Mouse (Mus musculus): ENCODE data around the gene Ak3. TPM values are rescaled to one million over a fixed set of nuclear protein-coding genes. Genes with fewer than 3 reads are reported as not detected.

The Ak3 gene
- polyA plus RNA-seq, 1 experiment from 2014 or later: 69.8 TPM

DNA sequence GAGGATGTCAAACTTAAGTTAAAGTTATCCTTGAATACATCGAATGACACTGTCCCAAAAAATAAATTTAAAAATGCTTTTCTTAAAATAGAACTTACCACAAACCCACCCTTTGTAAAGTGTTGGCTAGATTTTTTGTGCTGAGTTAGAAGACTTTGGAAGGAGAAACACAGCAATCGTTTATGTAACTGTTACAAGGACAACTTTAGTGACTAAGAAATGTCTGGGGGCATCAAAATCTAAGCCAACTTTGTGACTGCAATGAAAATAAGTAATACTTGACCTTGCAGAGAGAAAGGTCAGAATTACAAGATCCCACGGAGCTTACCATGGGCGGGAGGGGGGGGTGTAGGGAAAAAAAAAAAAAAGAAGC, 814 bp downstream of the Ak3 start:
- ATAC-seq (ENCODE audit: low FRiP score) (no peak), DNase-seq (ENCODE audit: low spot score) (no peak)
- Histone ChIP-seq H3K4me2 (replicated peaks) (peak overlapping the region; percentile 72), H3K4me3 (replicated peaks; ENCODE audit: low read length) (peak overlapping the region; percentile 76), H3K9ac (peak overlapping the region; percentile 90), H3K27me3 (ENCODE audit: control insufficient read depth, insufficient read depth, low read length) (no peaks in the 10 kb centered on the region), H3K36me3 (replicated peaks; ENCODE audit: control insufficient read depth, insufficient read depth) (no peaks in the 10 kb centered on the region), H3K9me3 (ENCODE audit: control insufficient read depth, low read length) (no peaks in the 10 kb centered on the region), H3K4me1 (replicated peaks; ENCODE audit: control insufficient read depth, insufficient read depth, low read length) (peaks cover 16% of the 10 kb centered on the region), H3K27ac (no peak overlapping the region)
- 33% methylated on average over 4 of the region's 4 CpGs for WGBS

DNA sequence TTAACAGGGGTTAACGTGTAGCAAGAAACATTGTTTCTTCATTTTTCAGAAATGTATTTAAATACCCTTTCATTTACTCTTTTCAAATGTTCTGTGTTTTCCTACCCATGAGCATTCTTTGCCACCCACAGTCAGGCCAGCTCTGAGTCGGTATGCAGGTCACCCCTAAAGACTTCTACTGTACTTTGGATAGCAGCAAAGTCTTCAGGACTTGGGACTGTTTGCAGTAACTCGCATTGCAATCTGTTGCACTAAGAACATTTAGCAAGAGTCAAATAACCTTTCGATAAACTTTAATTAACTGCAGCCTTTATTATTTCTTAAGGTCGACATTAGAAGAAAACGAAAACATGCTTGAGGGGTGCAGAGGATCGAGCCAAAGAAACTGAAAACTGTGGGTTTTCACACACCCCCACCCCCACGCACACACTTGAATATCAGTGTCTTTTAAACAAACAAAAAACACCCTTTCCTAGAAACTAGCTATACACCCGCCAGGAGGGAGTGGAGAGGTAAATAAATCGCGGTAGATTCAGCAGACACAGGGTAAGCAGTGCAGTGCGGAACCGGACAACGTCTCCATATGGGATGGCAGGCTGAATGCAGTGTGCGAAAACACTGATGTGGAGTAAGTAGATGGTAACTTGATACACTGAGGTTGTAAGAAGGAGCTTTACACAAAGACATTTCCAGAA, 1.7 kb downstream of the Ak3 start:
- peak overlapping the region; percentile 76; the same call in 1 of the 2 replicates for H3K4me3 ChIP-seq (replicated peaks; ENCODE audit: low read length)
- H3K9me3 ChIP-seq (ENCODE audit: control insufficient read depth, low read length): no peaks in the 10 kb centered on the region
- no peak for ATAC-seq (ENCODE audit: low FRiP score)
- H3K27ac ChIP-seq: no peak overlapping the region
- WGBS: 59% methylated on average over 15 of the region's 15 CpGs
- peak overlapping the region; percentile 72 for H3K4me2 ChIP-seq (replicated peaks)
- H3K9ac ChIP-seq: no peak overlapping the region
- H3K36me3 ChIP-seq (replicated peaks; ENCODE audit: control insufficient read depth, insufficient read depth): no peaks in the 10 kb centered on the region
- no peaks in the 10 kb centered on the region for H3K27me3 ChIP-seq (ENCODE audit: control insufficient read depth, insufficient read depth, low read length)
- no peak for DNase-seq (ENCODE audit: low spot score)
- peaks cover 16% of the 10 kb centered on the region for H3K4me1 ChIP-seq (replicated peaks; ENCODE audit: control insufficient read depth, insufficient read depth, low read length)

DNA sequence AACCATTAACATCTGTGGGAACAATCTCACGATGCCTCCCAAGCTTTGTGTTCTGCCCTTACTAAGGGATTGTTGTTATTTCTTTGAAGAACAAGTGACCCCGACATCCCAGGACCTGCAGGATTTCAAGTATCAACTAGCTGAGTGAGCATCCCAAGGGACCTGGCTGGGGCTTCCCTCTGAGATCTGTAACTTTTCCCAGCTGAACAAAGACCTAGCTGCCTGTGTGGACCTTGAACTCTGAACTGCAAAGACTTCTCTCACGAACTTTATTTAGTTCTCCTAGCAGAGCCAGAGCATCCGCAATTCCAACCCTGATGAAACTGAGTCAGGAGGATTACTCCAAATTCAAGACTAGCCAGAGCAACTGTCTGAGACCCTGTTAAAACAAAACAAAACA, 2.4 kb downstream of the Ak3 start:
- ATAC-seq (ENCODE audit: low FRiP score) (no peak), DNase-seq (ENCODE audit: low spot score) (no peak)
- 61% methylated on average over 4 of the region's 4 CpGs for WGBS
- Histone ChIP-seq H3K4me3 (replicated peaks; ENCODE audit: low read length) (no peak overlapping the region), H3K9me3 (ENCODE audit: control insufficient read depth, low read length) (no peaks in the 10 kb centered on the region), H3K27me3 (ENCODE audit: control insufficient read depth, insufficient read depth, low read length) (no peaks in the 10 kb centered on the region), H3K36me3 (replicated peaks; ENCODE audit: control insufficient read depth, insufficient read depth) (no peaks in the 10 kb centered on the region), H3K4me1 (replicated peaks; ENCODE audit: control insufficient read depth, insufficient read depth, low read length) (peaks cover 16% of the 10 kb centered on the region), H3K4me2 (replicated peaks) (no peak overlapping the region), H3K27ac (no peak overlapping the region), H3K9ac (no peak overlapping the region)

DNA sequence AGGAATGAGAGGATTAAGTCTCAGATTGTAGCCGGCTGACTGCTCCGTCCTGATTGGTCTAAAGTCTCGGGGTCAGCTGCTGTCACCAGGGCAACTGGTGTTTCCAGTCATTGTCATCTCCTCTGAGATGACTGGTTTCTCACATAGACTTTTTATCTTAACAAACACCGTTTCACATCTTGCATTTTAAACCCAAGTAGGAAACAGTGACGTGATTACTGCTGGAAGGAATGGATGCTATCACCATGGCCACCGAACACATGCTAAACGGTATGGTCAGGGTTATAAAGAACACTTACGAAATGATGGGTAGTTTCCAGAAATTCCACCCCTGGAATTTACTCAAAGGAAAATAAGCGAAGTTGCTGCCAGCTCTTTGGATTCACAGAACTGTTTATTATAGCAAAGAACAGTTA, 3.4 kb downstream of the Ak3 start:
- Histone ChIP-seq H3K9me3 (ENCODE audit: control insufficient read depth, low read length) (no peaks in the 10 kb centered on the region; the same call in 1 of the 2 replicates), H3K4me3 (replicated peaks; ENCODE audit: low read length) (no peak overlapping the region), H3K9ac (no peak overlapping the region), H3K36me3 (replicated peaks; ENCODE audit: control insufficient read depth, insufficient read depth) (no peaks in the 10 kb centered on the region), H3K4me2 (replicated peaks) (peak overlapping the region; percentile 12; the same call in 1 of the 2 replicates), H3K27me3 (ENCODE audit: control insufficient read depth, insufficient read depth, low read length) (no peaks in the 10 kb centered on the region), H3K27ac (no peak overlapping the region), H3K4me1 (replicated peaks; ENCODE audit: control insufficient read depth, insufficient read depth, low read length) (peaks cover 16% of the 10 kb centered on the region)
- WGBS: 24% methylated on average over 9 of the region's 9 CpGs
- DNase-seq (ENCODE audit: low spot score) (no peak), ATAC-seq (ENCODE audit: low FRiP score) (no peak)

DNA sequence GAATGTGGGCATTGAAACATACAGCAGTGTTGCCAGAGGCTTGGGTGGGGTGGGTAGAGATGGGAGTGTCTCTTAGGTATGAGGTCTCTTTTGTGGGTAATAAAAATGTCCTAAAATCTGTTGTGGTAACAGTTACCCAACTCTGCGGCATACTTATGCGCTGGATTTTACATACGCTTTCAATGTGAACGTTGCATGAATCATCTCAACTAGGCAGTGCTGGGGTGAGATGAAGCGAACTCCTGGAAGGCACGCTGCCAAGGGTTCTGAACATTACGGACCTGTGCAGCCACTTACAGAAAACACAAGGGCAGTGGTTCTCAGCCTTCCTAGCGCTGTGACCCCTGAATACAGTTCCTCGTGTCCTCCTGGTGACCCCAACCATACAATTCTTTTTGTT, 5.1 kb downstream of the Ak3 start:
- Histone ChIP-seq H3K27me3 (ENCODE audit: control insufficient read depth, insufficient read depth, low read length) (no peaks in the 10 kb centered on the region), H3K27ac (no peak overlapping the region), H3K4me3 (replicated peaks; ENCODE audit: low read length) (no peak overlapping the region), H3K36me3 (replicated peaks; ENCODE audit: control insufficient read depth, insufficient read depth) (no peaks in the 10 kb centered on the region), H3K9ac (no peak overlapping the region), H3K9me3 (ENCODE audit: control insufficient read depth, low read length) (no peaks in the 10 kb centered on the region; the same call in 1 of the 2 replicates), H3K4me1 (replicated peaks; ENCODE audit: control insufficient read depth, insufficient read depth, low read length) (peaks cover 16% of the 10 kb centered on the region), H3K4me2 (replicated peaks) (no peak overlapping the region)
- WGBS: 93% methylated on average over 9 of the region's 9 CpGs
- no peak for DNase-seq (ENCODE audit: low spot score)
- no peak for ATAC-seq (ENCODE audit: low FRiP score)

DNA sequence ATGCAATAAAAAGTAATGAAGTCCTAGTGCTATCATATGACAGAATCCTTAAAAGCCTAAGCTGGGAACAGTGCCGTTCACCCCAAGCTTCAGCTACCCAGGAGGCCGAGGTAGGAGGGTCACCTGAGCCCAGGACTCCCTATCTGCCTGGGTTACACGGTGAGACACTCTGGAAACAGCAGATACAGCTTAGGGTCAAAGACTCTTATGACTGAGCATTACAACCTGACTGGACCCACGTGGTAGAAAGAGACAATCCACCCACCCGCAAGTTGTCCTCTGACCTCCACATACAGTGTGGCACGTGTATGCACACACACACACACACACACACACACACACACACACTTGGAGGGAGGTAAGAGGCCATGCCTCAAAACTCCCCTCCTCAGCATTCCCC, 5.6 kb downstream of the Ak3 start:
- Histone ChIP-seq H3K4me3 (replicated peaks; ENCODE audit: low read length) (no peak overlapping the region), H3K4me2 (replicated peaks) (no peak overlapping the region), H3K9me3 (ENCODE audit: control insufficient read depth, low read length) (no peaks in the 10 kb centered on the region; the same call in 1 of the 2 replicates), H3K9ac (no peak overlapping the region), H3K27me3 (ENCODE audit: control insufficient read depth, insufficient read depth, low read length) (no peaks in the 10 kb centered on the region), H3K27ac (no peak overlapping the region), H3K36me3 (replicated peaks; ENCODE audit: control insufficient read depth, insufficient read depth) (no peaks in the 10 kb centered on the region; the same call in 1 of the 2 replicates), H3K4me1 (replicated peaks; ENCODE audit: control insufficient read depth, insufficient read depth, low read length) (peaks cover 14% of the 10 kb centered on the region)
- ATAC-seq (ENCODE audit: low FRiP score) (no peak), DNase-seq (ENCODE audit: low spot score) (no peak)
- 80% methylated on average over 6 of the region's 6 CpGs for WGBS

DNA sequence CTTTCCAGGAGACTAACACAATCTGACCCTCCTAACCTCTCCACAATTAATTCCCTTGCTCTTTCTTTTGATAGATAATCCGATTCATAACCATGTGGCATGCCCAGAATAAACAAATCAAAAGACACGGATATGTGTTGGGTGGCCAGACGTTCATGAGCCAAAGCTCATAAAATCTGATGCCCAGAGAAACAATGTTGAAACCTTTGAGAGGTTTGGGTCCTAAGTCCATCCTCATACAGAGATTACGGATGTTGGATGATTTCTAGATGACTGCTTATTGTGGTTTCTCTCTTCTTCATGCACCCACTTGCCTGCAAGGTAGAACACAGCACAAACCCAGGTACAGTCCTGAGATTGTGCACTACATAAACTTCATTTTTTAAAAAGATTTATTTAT, 7.6 kb downstream of the Ak3 start:
- ATAC-seq (ENCODE audit: low FRiP score): no peak
- no peaks in the 10 kb centered on the region for H3K27me3 ChIP-seq (ENCODE audit: control insufficient read depth, insufficient read depth, low read length)
- H3K9ac ChIP-seq: no peak overlapping the region
- H3K4me1 ChIP-seq (replicated peaks; ENCODE audit: control insufficient read depth, insufficient read depth, low read length): peaks cover 5% of the 10 kb centered on the region; the same call in 1 of the 2 replicates
- no peak overlapping the region for H3K4me2 ChIP-seq (replicated peaks)
- no peak for DNase-seq (ENCODE audit: low spot score)
- no peak overlapping the region for H3K4me3 ChIP-seq (replicated peaks; ENCODE audit: low read length)
- 94% methylated on average over 4 of the region's 4 CpGs for WGBS
- H3K9me3 ChIP-seq (ENCODE audit: control insufficient read depth, low read length): no peaks in the 10 kb centered on the region; the same call in 1 of the 2 replicates
- no peak overlapping the region for H3K27ac ChIP-seq
- peaks cover 9% of the 10 kb centered on the region for H3K36me3 ChIP-seq (replicated peaks; ENCODE audit: control insufficient read depth, insufficient read depth)

DNA sequence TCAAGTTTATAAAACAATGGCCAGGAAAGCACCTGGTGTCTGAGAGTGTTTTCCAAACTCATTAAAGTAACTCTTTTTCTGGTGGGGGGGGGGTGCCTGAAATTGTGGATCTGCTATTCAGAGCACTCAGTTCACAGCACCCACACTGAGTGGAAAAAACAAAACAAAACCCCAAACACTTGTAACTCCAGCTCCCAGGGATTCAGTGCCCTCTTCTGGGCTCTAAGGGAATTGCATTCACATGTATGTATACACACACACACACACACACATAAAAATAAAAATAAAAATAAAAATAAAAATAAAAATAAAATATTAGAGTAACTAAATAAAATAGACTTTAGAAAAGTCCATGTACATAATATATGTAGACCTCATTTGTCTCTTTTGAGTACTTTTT, 8.4 kb downstream of the Ak3 start:
- peaks cover 3% of the 10 kb centered on the region; the same call in 1 of the 2 replicates for H3K4me1 ChIP-seq (replicated peaks; ENCODE audit: control insufficient read depth, insufficient read depth, low read length)
- no peak for DNase-seq (ENCODE audit: low spot score)
- no peaks in the 10 kb centered on the region for H3K27me3 ChIP-seq (ENCODE audit: control insufficient read depth, insufficient read depth, low read length)
- no peak for ATAC-seq (ENCODE audit: low FRiP score)
- peaks cover 14% of the 10 kb centered on the region for H3K36me3 ChIP-seq (replicated peaks; ENCODE audit: control insufficient read depth, insufficient read depth)
- H3K4me3 ChIP-seq (replicated peaks; ENCODE audit: low read length): no peak overlapping the region
- H3K27ac ChIP-seq: no peak overlapping the region
- no peak overlapping the region for H3K9ac ChIP-seq
- H3K4me2 ChIP-seq (replicated peaks): no peak overlapping the region
- no peaks in the 10 kb centered on the region; the same call in 1 of the 2 replicates for H3K9me3 ChIP-seq (ENCODE audit: control insufficient read depth, low read length)

DNA sequence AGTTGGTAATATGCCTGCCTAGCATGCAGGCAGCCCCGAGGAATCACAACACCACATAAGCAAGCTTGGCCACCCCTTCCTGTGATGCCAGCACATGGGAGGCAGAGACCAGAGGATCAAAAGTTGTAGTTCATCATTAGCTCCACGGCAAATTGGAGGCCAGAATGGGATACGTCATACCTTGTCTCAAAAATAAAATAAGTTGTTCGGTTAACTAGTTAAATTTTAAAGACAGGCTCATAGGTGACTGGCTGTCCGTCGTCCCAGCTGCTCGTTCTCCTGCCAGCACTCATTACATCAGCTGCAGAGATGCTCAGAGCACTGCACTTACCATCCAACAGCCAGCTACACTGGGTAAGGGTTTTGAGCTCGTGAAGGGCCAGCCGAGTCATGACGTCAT, 10.2 kb downstream of the Ak3 start:
- Histone ChIP-seq H3K27ac (no peak overlapping the region), H3K27me3 (ENCODE audit: control insufficient read depth, insufficient read depth, low read length) (no peaks in the 10 kb centered on the region), H3K36me3 (replicated peaks; ENCODE audit: control insufficient read depth, insufficient read depth) (peaks cover 15% of the 10 kb centered on the region), H3K9me3 (ENCODE audit: control insufficient read depth, low read length) (no peaks in the 10 kb centered on the region; the same call in 1 of the 2 replicates), H3K4me3 (replicated peaks; ENCODE audit: low read length) (no peak overlapping the region), H3K4me1 (replicated peaks; ENCODE audit: control insufficient read depth, insufficient read depth, low read length) (no peaks in the 10 kb centered on the region), H3K4me2 (replicated peaks) (no peak overlapping the region), H3K9ac (no peak overlapping the region)
- ATAC-seq (ENCODE audit: low FRiP score) (no peak), DNase-seq (ENCODE audit: low spot score) (no peak)
- 92% methylated on average over 10 of the region's 10 CpGs for WGBS

All from hindbrain, embryonic 14.5 days (tissue).